Mouse (Mus musculus): ENCODE results near the gene AY074887. TPM values are rescaled to one million over a fixed set of nuclear protein-coding genes. Genes with fewer than 3 reads are reported as not detected.
"Not testable (repeated sequence)": the region's sequence is repeated elsewhere in the genome, so short reads cannot be mapped to it uniquely, and the experiment has no call there.

AY074887 gene
- polyA plus RNA-seq, 2 experiments: 0.20 to 0.43 TPM

DNA sequence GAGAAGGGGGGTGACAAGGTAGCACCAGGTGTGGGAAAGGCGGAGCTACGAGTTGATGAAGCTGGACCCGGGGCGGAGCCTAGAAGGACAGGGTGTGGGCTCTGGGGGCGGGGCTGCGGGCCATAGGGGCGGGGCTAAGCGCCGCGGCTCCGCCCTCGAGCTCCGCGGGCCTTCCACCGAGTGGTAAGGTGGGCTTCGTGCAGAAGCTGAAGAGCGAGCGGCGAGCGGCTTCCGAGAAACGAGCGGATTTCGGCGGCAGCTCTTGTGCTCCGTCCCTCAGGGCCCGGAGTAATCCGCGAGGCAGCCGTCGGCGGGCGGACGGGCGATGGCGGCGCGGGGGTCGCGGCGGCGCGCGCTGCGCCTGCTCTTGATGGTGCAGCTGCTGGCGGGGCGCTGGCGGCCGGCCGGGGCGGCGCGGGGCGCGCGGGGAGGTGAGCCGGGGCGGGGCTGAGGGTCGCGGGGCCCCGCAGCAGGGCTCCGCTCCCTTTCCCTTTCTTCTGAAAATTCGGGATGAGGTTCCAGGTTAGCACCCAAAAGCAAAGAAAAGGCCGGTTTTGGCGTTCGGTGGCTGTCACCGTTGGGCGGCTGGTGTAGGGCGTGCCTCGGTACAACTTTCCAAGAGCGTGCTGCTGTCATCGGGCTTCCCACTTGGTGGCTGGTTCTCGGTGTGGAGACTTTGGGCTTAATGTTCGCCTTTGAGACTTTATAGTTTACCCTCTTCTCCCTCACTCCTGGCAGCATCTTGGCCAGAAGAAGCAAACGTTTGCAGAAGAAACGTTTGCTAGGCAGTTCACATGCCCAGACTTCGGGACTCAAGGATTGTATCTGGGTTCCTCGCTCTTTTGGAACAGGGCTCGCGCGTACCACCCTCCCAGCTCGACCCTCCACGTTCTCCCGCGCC is 30.7 kb upstream of the AY074887 start:
- no peak for TF ChIP-seq POLR2A (IDR thresholded peaks at IDR 0.05; ENCODE audit: borderline replicate concordance, extremely low read depth, insufficient read depth, insufficient read length)
- Histone ChIP-seq H3K27ac (replicated peaks; ENCODE audit: low read depth, low read length) (no peak overlapping the region), H3K4me2 (replicated peaks; ENCODE audit: low read depth, low read length, severe bottlenecking) (peak overlapping the region; percentile 93), H3K27me3 (ENCODE audit: control insufficient read depth, insufficient read depth, low read length) (peaks cover 29% of the 10 kb centered on the region), H3K36me3 (ENCODE audit: control insufficient read depth, insufficient read depth, low read length) (no peaks in the 10 kb centered on the region), H3K9ac (ENCODE audit: low read depth, low read length, severe bottlenecking) (peak overlapping the region; percentile 61), H3K4me1 (ENCODE audit: control insufficient read depth, insufficient read depth, low read length) (no peaks in the 10 kb centered on the region; the same call in 1 of the 2 replicates), H3K4me3 (replicated peaks; ENCODE audit: low read length) (peak overlapping the region; percentile 58), H3K9me3 (ENCODE audit: control insufficient read depth, low read length) (no peaks in the 10 kb centered on the region)
- ATAC-seq (ENCODE audit: low FRiP score, low read depth) (peak; percentile 90), DNase-seq (ENCODE audit: low spot score) (peak; percentile 46)
- under 1% methylated on average over 60 of the region's 85 CpGs for WGBS

- Histone ChIP-seq H3K27me3 (ENCODE audit: control insufficient read depth, insufficient read depth, low read length) (peaks cover 29% of the 10 kb centered on the region), H3K4me3 (replicated peaks; ENCODE audit: low read length) (peak within 1 kb of the TSS; percentile 58), H3K9ac (ENCODE audit: low read depth, low read length, severe bottlenecking) (peak within 1 kb of the TSS; percentile 61), H3K9me3 (ENCODE audit: control insufficient read depth, low read length) (no peaks in the 10 kb centered on the region), H3K36me3 (ENCODE audit: control insufficient read depth, insufficient read depth, low read length) (no peaks in the 10 kb centered on the region), H3K27ac (replicated peaks; ENCODE audit: low read depth, low read length) (no peak within 1 kb of the TSS), H3K4me1 (ENCODE audit: control insufficient read depth, insufficient read depth, low read length) (no peaks in the 10 kb centered on the region; the same call in 1 of the 2 replicates), H3K4me2 (replicated peaks; ENCODE audit: low read depth, low read length, severe bottlenecking) (peak within 1 kb of the TSS; percentile 93)
- ATAC-seq (ENCODE audit: low FRiP score, low read depth): no peak
- TF ChIP-seq POLR2A (IDR thresholded peaks at IDR 0.05; ENCODE audit: borderline replicate concordance, extremely low read depth, insufficient read depth, insufficient read length): no peak
- 72% methylated on average over 8 of the region's 8 CpGs for WGBS
- DNase-seq (ENCODE audit: low spot score): no peak
Observed at GRCm38 (mm10) chr9:54980674-54981073, 29.9 kb upstream of the AY074887 start, which contains the start of gene Chrna5. TSS of gene Chrna5 (plus strand) at chr9:54980880.

- 64% methylated on average over 8 of the region's 8 CpGs for WGBS
- no peaks in the 10 kb centered on the region for H3K27me3 ChIP-seq (ENCODE audit: control insufficient read depth, insufficient read depth, low read length)
- H3K4me2 ChIP-seq (replicated peaks; ENCODE audit: low read depth, low read length, severe bottlenecking): no peak overlapping the region
- H3K4me1 ChIP-seq (ENCODE audit: control insufficient read depth, insufficient read depth, low read length): no peaks in the 10 kb centered on the region
- H3K4me3 ChIP-seq (replicated peaks; ENCODE audit: low read length): no peak overlapping the region
- no peak overlapping the region for H3K27ac ChIP-seq (replicated peaks; ENCODE audit: low read depth, low read length)
- TF ChIP-seq POLR2A (IDR thresholded peaks at IDR 0.05; ENCODE audit: borderline replicate concordance, extremely low read depth, insufficient read depth, insufficient read length): no peak
- no peaks in the 10 kb centered on the region for H3K9me3 ChIP-seq (ENCODE audit: control insufficient read depth, low read length)
- no peak for DNase-seq (ENCODE audit: low spot score)
- no peak overlapping the region for H3K9ac ChIP-seq (ENCODE audit: low read depth, low read length, severe bottlenecking)
- no peaks in the 10 kb centered on the region for H3K36me3 ChIP-seq (ENCODE audit: control insufficient read depth, insufficient read depth, low read length)
- no peak for ATAC-seq (ENCODE audit: low FRiP score, low read depth)
Observed at GRCm38 (mm10) chr9:54969972-54970637, 19.3 kb upstream of the AY074887 start.

- Histone ChIP-seq H3K9ac (ENCODE audit: low read depth, low read length, severe bottlenecking) (no peak overlapping the region), H3K4me1 (ENCODE audit: control insufficient read depth, insufficient read depth, low read length) (no peaks in the 10 kb centered on the region), H3K36me3 (ENCODE audit: control insufficient read depth, insufficient read depth, low read length) (peaks cover 14% of the 10 kb centered on the region), H3K4me3 (replicated peaks; ENCODE audit: low read length) (no peak overlapping the region), H3K4me2 (replicated peaks; ENCODE audit: low read depth, low read length, severe bottlenecking) (no peak overlapping the region), H3K27me3 (ENCODE audit: control insufficient read depth, insufficient read depth, low read length) (no peaks in the 10 kb centered on the region), H3K27ac (replicated peaks; ENCODE audit: low read depth, low read length) (no peak overlapping the region), H3K9me3 (ENCODE audit: control insufficient read depth, low read length) (no peaks in the 10 kb centered on the region)
- TF ChIP-seq POLR2A (IDR thresholded peaks at IDR 0.05; ENCODE audit: borderline replicate concordance, extremely low read depth, insufficient read depth, insufficient read length): no peak
- DNase-seq (ENCODE audit: low spot score) (no peak), ATAC-seq (ENCODE audit: low FRiP score, low read depth) (no peak)
Observed at GRCm38 (mm10) chr9:54963669-54964068, 12.9 kb upstream of the AY074887 start.

DNA sequence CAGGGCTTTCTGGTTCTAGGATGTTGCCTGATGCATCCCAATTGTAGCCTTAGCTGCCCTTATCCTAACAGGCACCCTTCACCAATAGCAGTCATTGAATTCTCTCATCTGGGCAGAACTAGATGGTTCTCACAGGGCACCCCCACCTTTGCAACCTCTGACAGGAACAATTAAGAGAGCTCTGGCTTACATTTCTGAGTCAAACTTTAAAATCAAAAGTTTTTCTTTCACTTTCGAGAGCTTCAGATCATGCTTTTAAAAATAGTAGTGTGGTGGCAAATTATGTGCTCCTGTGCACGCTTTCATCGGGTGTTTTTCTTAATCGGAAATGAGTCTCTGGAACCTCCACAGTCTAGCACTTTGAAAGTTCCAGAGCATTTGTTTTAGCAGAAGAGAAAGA is 10.3 kb upstream of the AY074887 start:
- no peak overlapping the region for H3K27ac ChIP-seq (replicated peaks; ENCODE audit: low read depth, low read length)
- ATAC-seq (ENCODE audit: low FRiP score, low read depth): no peak
- H3K9ac ChIP-seq (ENCODE audit: low read depth, low read length, severe bottlenecking): no peak overlapping the region
- 87% methylated on average over 4 of the region's 4 CpGs for WGBS
- TF ChIP-seq POLR2A (IDR thresholded peaks at IDR 0.05; ENCODE audit: borderline replicate concordance, extremely low read depth, insufficient read depth, insufficient read length): no peak
- no peak for DNase-seq (ENCODE audit: low spot score)
- H3K9me3 ChIP-seq (ENCODE audit: control insufficient read depth, low read length): no peaks in the 10 kb centered on the region
- H3K4me1 ChIP-seq (ENCODE audit: control insufficient read depth, insufficient read depth, low read length): no peaks in the 10 kb centered on the region
- H3K4me2 ChIP-seq (replicated peaks; ENCODE audit: low read depth, low read length, severe bottlenecking): no peak overlapping the region
- peaks cover 39% of the 10 kb centered on the region for H3K36me3 ChIP-seq (ENCODE audit: control insufficient read depth, insufficient read depth, low read length)
- H3K4me3 ChIP-seq (replicated peaks; ENCODE audit: low read length): no peak overlapping the region
- no peaks in the 10 kb centered on the region for H3K27me3 ChIP-seq (ENCODE audit: control insufficient read depth, insufficient read depth, low read length)

GRCm38 (mm10) chr9:54950162-54950561 is 636 bp downstream of the AY074887 start:
- H3K4me1 ChIP-seq (ENCODE audit: control insufficient read depth, insufficient read depth, low read length): peaks cover 11% of the 10 kb centered on the region; the same call in 1 of the 2 replicates
- H3K36me3 ChIP-seq (ENCODE audit: control insufficient read depth, insufficient read depth, low read length): peaks cover 35% of the 10 kb centered on the region
- not testable (repeated sequence) for H3K9me3 ChIP-seq (ENCODE audit: control insufficient read depth, low read length); DNase-seq (ENCODE audit: low spot score); H3K27me3 ChIP-seq (ENCODE audit: control insufficient read depth, insufficient read depth, low read length)
- H3K4me2 ChIP-seq (replicated peaks; ENCODE audit: low read depth, low read length, severe bottlenecking): peak overlapping the region; percentile 71
- peak; percentile 24; the same call in 1 of the 2 replicates for ATAC-seq (ENCODE audit: low FRiP score, low read depth)
- peak overlapping the region; percentile 93 for H3K4me3 ChIP-seq (replicated peaks; ENCODE audit: low read length)
- peak overlapping the region; percentile 89 for H3K27ac ChIP-seq (replicated peaks; ENCODE audit: low read depth, low read length)
- WGBS: 49% methylated on average over 8 of the region's 8 CpGs
- peak overlapping the region; percentile 42; the same call in 1 of the 2 replicates for H3K9ac ChIP-seq (ENCODE audit: low read depth, low read length, severe bottlenecking)
